Mouse (Mus musculus) midbrain, embryonic 16.5 days (tissue): ENCODE data around the gene Cyth4. TPM values are rescaled to one million over a fixed set of nuclear protein-coding genes. Genes with fewer than 3 reads are reported as not detected.

Experiments used
- ATAC-seq: fragments of 200-750 bp; cut with Nextera tagmentation; 2 replicates; pipeline ENCODE4 v1.8.0; 2017; ENCODE audit warnings: moderate TSS enrichment
- H3K27ac ChIP-seq: fragments of 300-500 bp; sonication (generic); 2 replicates; pipeline ENCODE4 v1.5.1; 2014; ENCODE audit warnings: mild to moderate bottlenecking, low read length, mixed read lengths
- H3K27me3 ChIP-seq: fragments of 300-500 bp; sonication (generic); 2 replicates; pipeline ENCODE4 v1.6.1; 2014; ENCODE audit warnings: low read depth, low read length, mixed read lengths; ENCODE audit not compliant: control insufficient read depth, insufficient read depth
- H3K36me3 ChIP-seq: fragments of 300-500 bp; sonication (generic); 2 replicates; pipeline ENCODE4 v1.6.1; 2014; ENCODE audit warnings: mild to moderate bottlenecking, low read length, moderate library complexity, mixed read lengths; ENCODE audit not compliant: control insufficient read depth, insufficient read depth
- H3K4me1 ChIP-seq: fragments of 300-500 bp; sonication (generic); 2 replicates; pipeline ENCODE4 v1.6.1; 2014; ENCODE audit warnings: mild to moderate bottlenecking, low read length, mixed read lengths; ENCODE audit not compliant: control insufficient read depth, insufficient read depth
- H3K4me2 ChIP-seq: fragments of 300-500 bp; sonication (generic); 2 replicates; pipeline ENCODE4 v1.6.1; 2014; ENCODE audit warnings: mild to moderate bottlenecking, low read length, mixed read lengths
- H3K4me3 ChIP-seq: fragments of 300-500 bp; sonication (generic); 2 replicates; pipeline ENCODE4 v1.5.1; 2014; ENCODE audit warnings: low read depth, mild to moderate bottlenecking, low read length, moderate library complexity, mixed read lengths
- H3K9ac ChIP-seq: fragments of 300-500 bp; sonication (generic); 2 replicates; pipeline ENCODE4 v1.6.1; 2014; ENCODE audit warnings: low read depth, low read length, mixed read lengths
- H3K9me3 ChIP-seq: fragments of 300-500 bp; sonication (generic); replicated peaks from 2 replicates; pipeline ENCODE4 v1.6.1; 2014; ENCODE audit warnings: mild to moderate bottlenecking, low read length, mixed read lengths; ENCODE audit not compliant: control insufficient read depth, poor library complexity, severe bottlenecking
- WGBS: fragments of 180-500 bp; shearing (Covaris S2); extraction: QIAGEN DNeasy Blood & Tissue Kit; methylation state at CpG from one replicate; pipeline ENCODE4 v1.1.7; 2014; 5-methylcytosine and 5-hydroxymethylcytosine counted together
- polyA plus RNA-seq: library from polyadenylated mRNA; unstranded; fragments of >200 nt; fragmentation: Nextera tagmentation; extraction: Ambion mirVana; gene quantifications from 2 replicates; pipeline ENCODE4 v1.2.1, GENCODE M21; 2015

Cyth4 gene
- polyA plus RNA-seq, 1 experiment from 2014 or later: 5.3 TPM

- Histone ChIP-seq H3K4me3 (no peak overlapping the region), H3K4me2 (no peak overlapping the region), H3K9ac (no peak overlapping the region), H3K27me3 (no peaks in the 10 kb centered on the region), H3K4me1 (no peaks in the 10 kb centered on the region), H3K9me3 (no peaks in the 10 kb centered on the region), H3K27ac (no peak overlapping the region), H3K36me3 (no peaks in the 10 kb centered on the region)
- ATAC-seq: no peak
- whole genome bisulfite sequencing: 53% methylated on average over 11 of the region's 11 CpGs
Observed at GRCm38 (mm10) chr15:78559141-78559979, 37.5 kb upstream of the Cyth4 start.

- no peaks in the 10 kb centered on the region for H3K9me3 ChIP-seq
- no peak overlapping the region for H3K27ac ChIP-seq
- H3K27me3 ChIP-seq: no peaks in the 10 kb centered on the region
- no peak overlapping the region for H3K4me3 ChIP-seq
- no peak for ATAC-seq
- H3K9ac ChIP-seq: no peak overlapping the region
- H3K4me2 ChIP-seq: no peak overlapping the region
- WGBS: 98% methylated on average over 3 of the region's 3 CpGs
- H3K4me1 ChIP-seq: no peaks in the 10 kb centered on the region
- no peaks in the 10 kb centered on the region for H3K36me3 ChIP-seq
Observed at GRCm38 (mm10) chr15:78563344-78563743, 33.5 kb upstream of the Cyth4 start.

- Histone ChIP-seq H3K36me3 (no peaks in the 10 kb centered on the region), H3K9me3 (no peaks in the 10 kb centered on the region), H3K4me1 (no peaks in the 10 kb centered on the region), H3K27me3 (no peaks in the 10 kb centered on the region), H3K4me3 (no peak overlapping the region), H3K4me2 (no peak overlapping the region), H3K9ac (no peak overlapping the region), H3K27ac (no peak overlapping the region)
- ATAC-seq: no peak
- WGBS: 81% methylated on average over 5 of the region's 5 CpGs
Observed at GRCm38 (mm10) chr15:78563937-78564336, 32.9 kb upstream of the Cyth4 start.

- Histone ChIP-seq H3K4me3 (no peak overlapping the region), H3K9ac (no peak overlapping the region), H3K4me1 (no peaks in the 10 kb centered on the region), H3K27me3 (no peaks in the 10 kb centered on the region), H3K36me3 (no peaks in the 10 kb centered on the region), H3K27ac (no peak overlapping the region), H3K4me2 (no peak overlapping the region), H3K9me3 (no peaks in the 10 kb centered on the region)
- no peak for ATAC-seq
- WGBS: 69% methylated on average over 11 of the region's 11 CpGs
Observed at GRCm38 (mm10) chr15:78564764-78565435, 31.9 kb upstream of the Cyth4 start.

GRCm38 (mm10) chr15:78567608-78568120 is 29.2 kb upstream of the Cyth4 start:
- H3K4me1 ChIP-seq: no peaks in the 10 kb centered on the region
- H3K36me3 ChIP-seq: no peaks in the 10 kb centered on the region
- no peak overlapping the region for H3K4me2 ChIP-seq
- no peak overlapping the region for H3K9ac ChIP-seq
- H3K27ac ChIP-seq: no peak overlapping the region
- ATAC-seq: no peak
- no peak overlapping the region for H3K4me3 ChIP-seq
- H3K9me3 ChIP-seq: no peaks in the 10 kb centered on the region
- H3K27me3 ChIP-seq: no peaks in the 10 kb centered on the region
- WGBS: 75% methylated on average over 9 of the region's 9 CpGs

- no peak overlapping the region for H3K27ac ChIP-seq
- H3K4me1 ChIP-seq: no peaks in the 10 kb centered on the region
- H3K9ac ChIP-seq: no peak overlapping the region
- H3K4me3 ChIP-seq: no peak overlapping the region
- 91% methylated on average over 5 of the region's 5 CpGs for WGBS
- ATAC-seq: no peak
- no peaks in the 10 kb centered on the region for H3K9me3 ChIP-seq
- H3K4me2 ChIP-seq: no peak overlapping the region
- no peaks in the 10 kb centered on the region for H3K27me3 ChIP-seq
- H3K36me3 ChIP-seq: no peaks in the 10 kb centered on the region
Observed at GRCm38 (mm10) chr15:78570170-78570569, 26.7 kb upstream of the Cyth4 start.

- Histone ChIP-seq H3K9ac (no peak overlapping the region), H3K9me3 (no peaks in the 10 kb centered on the region), H3K36me3 (no peaks in the 10 kb centered on the region), H3K27ac (no peak overlapping the region), H3K4me2 (no peak overlapping the region), H3K4me1 (no peaks in the 10 kb centered on the region), H3K4me3 (no peak overlapping the region), H3K27me3 (no peaks in the 10 kb centered on the region)
- ATAC-seq: no peak
- WGBS: 74% methylated on average over 16 of the region's 16 CpGs
Observed at GRCm38 (mm10) chr15:78571554-78572269, 25.1 kb upstream of the Cyth4 start.

GRCm38 (mm10) chr15:78572270-78572600 is 24.6 kb upstream of the Cyth4 start:
- no peaks in the 10 kb centered on the region for H3K36me3 ChIP-seq
- H3K9me3 ChIP-seq: no peaks in the 10 kb centered on the region
- no peak overlapping the region for H3K27ac ChIP-seq
- ATAC-seq: no peak
- 93% methylated on average over 5 of the region's 5 CpGs for WGBS
- no peaks in the 10 kb centered on the region for H3K27me3 ChIP-seq
- no peak overlapping the region for H3K4me3 ChIP-seq
- no peak overlapping the region for H3K4me2 ChIP-seq
- no peak overlapping the region for H3K9ac ChIP-seq
- H3K4me1 ChIP-seq: no peaks in the 10 kb centered on the region
